Mouse (Mus musculus) limb, embryonic 14.5 days (tissue): Measurements from ENCODE around the gene Mov10. TPM values are rescaled to one million over a fixed set of nuclear protein-coding genes. Genes with fewer than 3 reads are reported as not detected.

ENCODE experiments used
- ATAC-seq: fragments of 200-750 bp; cut with Nextera tagmentation; 2 replicates; pipeline ENCODE4 v1.8.0; 2017; ENCODE audit warnings: low read depth, moderate number of reproducible peaks, moderate TSS enrichment; ENCODE audit not compliant: low FRiP score
- DNase-seq: peaks from one replicate; pipeline ENCODE4 v3.0.0-alpha.2; 2015; ENCODE audit warnings: low spot score
- H3K27ac ChIP-seq: fragments of 300-500 bp; sonication (generic); replicated peaks from 2 replicates; pipeline ENCODE4 v1.5.1; 2014; ENCODE audit warnings: low read depth, mild to moderate bottlenecking, low read length, moderate library complexity, mixed read lengths
- H3K27me3 ChIP-seq: fragments of 300-500 bp; sonication (generic); 2 replicates; pipeline ENCODE4 v1.6.1; 2014; ENCODE audit warnings: low read length, mixed read lengths; ENCODE audit not compliant: control insufficient read depth, insufficient read depth
- H3K36me3 ChIP-seq: fragments of 300-500 bp; sonication (generic); 2 replicates; pipeline ENCODE4 v1.6.1; 2014; ENCODE audit warnings: mild to moderate bottlenecking, low read length, moderate library complexity, mixed read lengths; ENCODE audit not compliant: control insufficient read depth, insufficient read depth
- H3K4me1 ChIP-seq: fragments of 300-500 bp; sonication (generic); 2 replicates; pipeline ENCODE4 v1.6.1; 2014; ENCODE audit warnings: antibody characterized with exemption, low read length, mixed read lengths; ENCODE audit not compliant: control insufficient read depth, insufficient read depth
- H3K4me2 ChIP-seq: fragments of 300-500 bp; sonication (generic); replicated peaks from 2 replicates; pipeline ENCODE4 v1.6.1; 2014; ENCODE audit warnings: low read depth, mild to moderate bottlenecking, low read length, moderate library complexity; ENCODE audit not compliant: severe bottlenecking
- H3K4me3 ChIP-seq: fragments of 300-500 bp; sonication (generic); replicated peaks from 2 replicates; pipeline ENCODE4 v1.5.1; 2014; ENCODE audit warnings: low read length
- H3K9ac ChIP-seq: fragments of 300-500 bp; sonication (generic); 2 replicates; pipeline ENCODE4 v1.6.1; 2014; ENCODE audit warnings: mild to moderate bottlenecking, low read depth, low read length, moderate library complexity; ENCODE audit not compliant: severe bottlenecking
- H3K9me3 ChIP-seq: fragments of 300-500 bp; sonication (generic); 2 replicates; pipeline ENCODE4 v1.6.1; 2016; ENCODE audit warnings: low read length; ENCODE audit not compliant: control insufficient read depth
- POLR2A ChIP-seq: fragments of 200-500 bp; IDR thresholded peaks from 2 replicates; pipeline ENCODE4 v1.8.0; 2012; ENCODE audit warnings: inconsistent platforms, mild to moderate bottlenecking, moderate library complexity, borderline replicate concordance; ENCODE audit not compliant: insufficient read depth, insufficient read length; ENCODE audit errors: extremely low read depth
- WGBS: fragments of 180-500 bp; shearing (Covaris S2); extraction: QIAGEN DNeasy Blood & Tissue Kit; methylation state at CpG from one replicate; pipeline ENCODE4 v1.1.7; 2014; 5-methylcytosine and 5-hydroxymethylcytosine counted together
- polyA plus RNA-seq, 2 experiments: library from polyadenylated mRNA; depleted of rRNA in 1 of 2; stranded (reverse) in 1 of 2; unstranded in 1 of 2; fragments of >200 nt; fragmentation: Nextera tagmentation in 1 of 2; extraction: Ambion mirVana in 1 of 2; gene quantifications; 2 replicates each; pipeline versions ENCODE4 v1.2.1 to v1.2.3; 2012 to 2014

Gene Mov10
- polyA plus RNA-seq, 2 experiments: 32.7 to 41.6 TPM

- no peak for DNase-seq
- 2% methylated on average over 10 of the region's 10 CpGs for WGBS
Observed at GRCm38 (mm10) chr3:104789312-104789605, 29.1 kb downstream of the Mov10 start.

DNA sequence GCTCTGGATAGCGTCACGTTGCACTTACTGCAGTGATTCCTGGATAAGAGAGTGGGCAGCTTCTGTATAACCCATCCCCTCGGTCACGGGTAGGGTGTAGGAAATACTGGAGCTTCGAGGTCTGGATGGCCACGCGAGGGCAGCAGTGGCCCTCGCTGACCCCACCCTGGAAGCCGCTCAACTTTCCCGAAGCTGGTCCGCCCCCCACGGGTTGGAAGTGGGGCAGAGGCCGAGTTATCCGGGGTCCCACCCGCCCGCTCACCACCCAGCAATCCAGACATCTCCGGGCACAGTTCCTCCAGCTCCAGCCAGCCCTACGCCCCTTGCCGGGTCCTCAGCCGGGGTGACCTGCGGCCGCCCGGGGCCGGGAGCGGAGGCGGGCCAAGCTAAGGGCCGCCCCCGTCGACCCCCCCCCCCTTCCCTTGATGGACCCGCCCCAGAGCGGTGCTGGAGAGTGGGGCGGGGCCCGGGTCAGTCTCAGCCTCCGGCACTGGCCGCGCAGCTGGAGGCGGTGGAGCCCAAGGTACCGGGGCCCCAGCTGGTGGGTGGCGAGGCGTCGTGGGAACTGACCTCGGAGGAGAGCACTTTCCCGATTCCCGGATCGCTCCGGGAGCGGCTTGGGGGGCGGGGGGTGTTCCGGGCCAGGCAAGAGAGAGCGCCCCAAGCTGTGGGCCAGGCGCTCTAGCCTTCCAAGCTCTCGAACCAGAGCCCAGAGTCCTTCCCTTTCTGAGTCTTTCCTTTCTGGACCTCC lies 29.6 kb downstream of the Mov10 start:
- DNase-seq (peak; percentile 81), ATAC-seq (peak; percentile 91)
- TF ChIP-seq POLR2A: no peak
- H3K36me3 ChIP-seq: peaks cover 25% of the 10 kb centered on the region
- peaks cover 9% of the 10 kb centered on the region; the same call in 1 of the 2 replicates for H3K27me3 ChIP-seq
- peak overlapping the region; percentile 83 for H3K27ac ChIP-seq
- H3K9me3 ChIP-seq: no peaks in the 10 kb centered on the region
- whole genome bisulfite sequencing: 0% methylated on average over 36 of the region's 52 CpGs
- H3K4me1 ChIP-seq: peaks cover 34% of the 10 kb centered on the region
- peak overlapping the region; percentile 74 for H3K4me3 ChIP-seq
- peak overlapping the region; percentile 73 for H3K9ac ChIP-seq
- peak overlapping the region; percentile 81 for H3K4me2 ChIP-seq

More at GRCm38 (mm10) chr3:104789312-104789605, 29.1 kb downstream of the Mov10 start:
- peak overlapping the region; percentile 73 for H3K9ac ChIP-seq
- peaks cover 30% of the 10 kb centered on the region for H3K36me3 ChIP-seq
- no peaks in the 10 kb centered on the region for H3K9me3 ChIP-seq
- no peak for TF ChIP-seq POLR2A
- 0 out of 2 replicates have a peak, but pooled peaks cover 5% of the 10 kb centered on the region for H3K27me3 ChIP-seq
- ATAC-seq: peak; percentile 28
- peak overlapping the region; percentile 81 for H3K4me2 ChIP-seq
- peak overlapping the region; percentile 83 for H3K27ac ChIP-seq
- peaks cover 39% of the 10 kb centered on the region for H3K4me1 ChIP-seq
- peak overlapping the region; percentile 74 for H3K4me3 ChIP-seq

DNA sequence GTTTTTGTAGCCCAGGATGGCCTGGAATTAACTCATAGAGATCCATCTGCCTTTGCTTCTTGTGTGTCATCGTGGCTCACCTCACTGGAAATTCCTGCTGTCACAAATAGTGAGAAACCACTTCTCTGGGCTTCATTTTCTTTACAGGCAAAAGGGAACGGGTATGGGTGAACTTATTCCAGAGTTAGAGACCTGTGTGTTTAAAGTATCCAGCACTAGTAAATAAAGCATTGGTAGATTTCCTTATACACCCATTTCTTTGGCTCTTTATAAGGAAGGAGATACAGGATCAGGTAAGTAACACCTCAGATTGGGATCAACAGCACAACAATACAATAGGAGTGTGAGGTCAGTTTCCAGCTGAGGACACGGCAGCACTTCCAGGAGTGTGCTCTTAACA lies 30.3 kb downstream of the Mov10 start, which contains the start of gene Rhoc:
Rhoc (plus strand) TSS at position 301 of the 400 bp plus-strand sequence.
- WGBS: 25% methylated on average over 3 of the region's 3 CpGs
- Histone ChIP-seq H3K9ac (peak within 1 kb of the TSS; percentile 73), H3K4me2 (peak within 1 kb of the TSS; percentile 81), H3K4me3 (peak within 1 kb of the TSS; percentile 74), H3K36me3 (peaks cover 19% of the 10 kb centered on the region), H3K9me3 (no peaks in the 10 kb centered on the region), H3K4me1 (peaks cover 27% of the 10 kb centered on the region), H3K27ac (peak within 1 kb of the TSS; percentile 83), H3K27me3 (peaks cover 16% of the 10 kb centered on the region; the same call in 1 of the 2 replicates)
- DNase-seq: no peak
- ATAC-seq: no peak
- TF ChIP-seq POLR2A: no peak

DNA sequence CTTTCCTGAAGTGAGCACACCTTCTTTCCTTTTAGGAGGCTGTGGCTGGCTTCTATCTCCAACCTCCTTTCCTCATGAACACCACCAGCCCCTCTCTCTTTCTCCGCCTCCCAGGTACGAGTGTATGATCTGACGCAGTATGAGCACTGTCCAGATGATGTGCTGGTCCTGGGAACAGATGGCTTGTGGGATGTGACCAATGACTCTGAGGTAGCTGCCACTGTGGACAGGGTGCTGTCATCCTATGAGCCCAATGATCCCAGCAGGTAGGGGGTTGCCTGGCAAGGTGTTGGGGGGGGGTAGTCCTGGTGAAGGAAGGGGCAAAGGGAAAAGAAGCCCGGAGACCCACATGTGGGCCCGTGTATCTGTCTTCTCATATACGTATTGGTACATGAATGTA lies 33.1 kb downstream of the Mov10 start:
- no peak overlapping the region for H3K9ac ChIP-seq
- H3K4me3 ChIP-seq: no peak overlapping the region
- H3K27ac ChIP-seq: no peak overlapping the region
- H3K9me3 ChIP-seq: no peaks in the 10 kb centered on the region
- peaks cover 44% of the 10 kb centered on the region for H3K27me3 ChIP-seq
- WGBS: 89% methylated on average over 6 of the region's 6 CpGs
- no peak overlapping the region for H3K4me2 ChIP-seq
- no peak for TF ChIP-seq POLR2A
- ATAC-seq: no peak
- H3K36me3 ChIP-seq: no peaks in the 10 kb centered on the region
- no peak for DNase-seq
- H3K4me1 ChIP-seq: peaks cover 19% of the 10 kb centered on the region

- Histone ChIP-seq H3K36me3 (no peaks in the 10 kb centered on the region), H3K4me2 (no peak overlapping the region), H3K27ac (no peak overlapping the region), H3K27me3 (peaks cover 55% of the 10 kb centered on the region), H3K9ac (no peak overlapping the region), H3K9me3 (no peaks in the 10 kb centered on the region), H3K4me3 (no peak overlapping the region), H3K4me1 (peaks cover 19% of the 10 kb centered on the region)
- ATAC-seq (no peak), DNase-seq (no peak)
- TF ChIP-seq POLR2A: no peak
- 39% methylated on average over 14 of the region's 14 CpGs for WGBS
Observed at GRCm38 (mm10) chr3:104783971-104784500, 34.3 kb downstream of the Mov10 start.
